Mouse (Mus musculus): ENCODE data around the gene Rab6b.

DNA sequence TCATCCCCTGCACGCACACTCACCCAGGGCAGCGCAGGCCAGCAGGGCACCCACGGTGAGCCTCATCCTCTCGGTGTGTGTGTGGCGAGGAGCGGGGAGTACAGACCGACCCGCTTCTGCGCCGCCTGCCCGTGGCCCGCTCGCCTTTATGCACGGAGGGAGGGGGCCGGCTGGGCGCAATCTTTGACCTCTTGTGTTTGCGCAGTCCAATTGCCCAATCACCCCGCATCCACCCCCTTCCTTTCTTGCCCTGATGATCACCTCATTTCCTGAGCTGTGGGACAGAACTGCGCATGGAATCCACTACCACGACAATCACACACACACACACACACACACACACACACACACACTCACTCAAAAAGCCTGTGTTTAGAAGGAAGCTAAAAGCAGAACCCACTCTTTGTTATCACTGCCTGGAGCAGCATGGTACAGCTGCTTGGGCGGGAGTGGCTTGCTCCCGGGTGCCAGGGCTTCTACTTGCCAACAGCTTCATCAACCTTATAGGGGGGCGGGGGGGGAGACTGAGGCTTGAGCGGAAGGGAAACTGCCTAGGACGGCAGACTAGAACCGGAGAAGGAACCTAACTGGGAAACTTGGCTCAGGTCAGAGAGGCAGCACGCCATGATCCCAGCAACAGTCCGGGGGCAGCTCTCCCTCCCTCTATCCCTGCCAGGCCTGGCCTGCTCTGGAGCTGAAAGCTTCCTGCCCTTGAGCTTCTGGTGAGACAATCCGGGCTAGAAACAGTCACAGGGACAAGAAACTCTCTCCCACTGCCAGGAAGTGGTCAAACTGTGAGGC is 118.8 kb downstream of the Rab6b start, which contains the start of the genes Gm20425 and Trf:
- no peak for TF ChIP-seq EP300 (IDR thresholded peaks at IDR 0.05; ENCODE audit: low read depth)
- TF ChIP-seq CTCF (IDR thresholded peaks at IDR 0.05; ENCODE audit: low read depth) = no peak
